In genomic region chr6:31630009-31630408, GRCm38 (mm10) we compare ENCODE assay signal across 17 mouse cellular contexts.
"Had no signal": no experiment of that assay in that cellular context is flagged by ENCODE, and none has a peak within 500 bp of the region (broad histone marks: within the 10 kb centered on the region; RNA-seq: fewer than 3 reads in every experiment).

No protein-coding gene starts in this region.

- H3K4me3 ChIP-seq: left cerebral cortex, adult 2 months; limb, embryonic 10.5 days; liver, embryonic 15.5 days; midbrain, embryonic 12.5 days; neural tube, embryonic 13.5 days had no signal

- H3K4me1 ChIP-seq: limb, embryonic 10.5 days; neural tube, embryonic 13.5 days had no signal

- H3K36me3 ChIP-seq: limb, embryonic 10.5 days; liver, embryonic 15.5 days; midbrain, embryonic 12.5 days; neural tube, embryonic 13.5 days had no signal

- H3K27me3 ChIP-seq: midbrain, embryonic 12.5 days; neural tube, embryonic 13.5 days had no signal

- DNase-seq: kidney, adult 8-10 months; kidney, postnatal 25 days; lung, adult 2 months; lung, postnatal 14 days; retina, postnatal 1 day; right cerebral cortex, postnatal 4 days; spleen, adult 18-20 months; thymus, adult 18-20 months; thymus, postnatal 14 days had no signal

- H3K27ac ChIP-seq: left cerebral cortex, adult 2 months; limb, embryonic 10.5 days; liver, embryonic 15.5 days; macrophage; midbrain, embryonic 12.5 days; neural tube, embryonic 13.5 days had no signal

- ATAC-seq: midbrain, embryonic 16.5 days had no signal

- H3K9ac ChIP-seq: liver, embryonic 15.5 days; midbrain, embryonic 12.5 days; neural tube, embryonic 13.5 days had no signal

- H3K9me3 ChIP-seq: limb, embryonic 10.5 days; liver, embryonic 15.5 days; midbrain, embryonic 12.5 days; neural tube, embryonic 13.5 days had no signal

- H3K4me2 ChIP-seq: liver, embryonic 11.5 days; liver, embryonic 15.5 days; midbrain, embryonic 12.5 days; neural tube, embryonic 13.5 days had no signal
